Mouse (Mus musculus): ENCODE results near the gene Oxct2b. TPM values are rescaled to one million over a fixed set of nuclear protein-coding genes. Genes with fewer than 3 reads are reported as not detected.
"Not testable (repeated sequence)": the region's sequence is repeated elsewhere in the genome, so short reads cannot be mapped to it uniquely, and the experiment has no call there.

Gene Oxct2b
- total RNA-seq, 2 experiments from 2014 or later, result not detected

DNA sequence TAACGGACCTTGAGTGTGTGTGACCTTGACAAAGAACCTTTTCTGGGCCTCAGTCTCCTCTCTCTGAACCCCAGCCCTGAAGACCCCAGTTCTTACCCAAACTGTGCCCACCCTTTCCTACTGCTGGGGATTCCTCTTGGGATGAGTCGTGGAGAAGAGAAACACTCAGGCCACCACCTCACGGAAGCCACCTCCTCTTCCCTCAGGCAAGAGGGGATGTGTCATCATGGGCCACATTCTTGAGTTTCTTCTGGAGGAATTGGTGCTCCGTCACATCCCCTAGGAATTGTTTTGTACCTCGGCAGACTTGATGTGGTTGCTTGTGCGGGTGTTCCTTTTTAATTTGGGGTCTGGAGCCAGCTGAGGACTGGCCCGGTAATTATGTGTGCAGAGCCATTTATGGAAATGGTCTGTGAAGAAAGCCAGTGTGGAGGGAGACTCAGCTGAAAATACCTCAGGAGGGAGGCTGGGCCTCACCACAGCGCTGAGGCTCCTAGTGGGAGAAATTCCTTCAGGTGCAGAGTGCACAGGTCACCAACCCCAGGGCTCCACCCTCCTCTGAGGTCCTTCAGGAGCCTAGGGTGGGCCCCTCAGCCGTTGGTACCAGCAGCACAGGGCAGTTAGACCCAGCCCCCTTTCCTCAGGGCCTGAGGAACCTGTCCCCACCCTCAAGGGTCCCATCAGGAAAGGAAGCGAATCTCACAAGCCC, 4.6 kb upstream of the Oxct2b start:
- DNase-seq; intact Hi-C loops (cut with DNase I): not testable (repeated sequence)

DNA sequence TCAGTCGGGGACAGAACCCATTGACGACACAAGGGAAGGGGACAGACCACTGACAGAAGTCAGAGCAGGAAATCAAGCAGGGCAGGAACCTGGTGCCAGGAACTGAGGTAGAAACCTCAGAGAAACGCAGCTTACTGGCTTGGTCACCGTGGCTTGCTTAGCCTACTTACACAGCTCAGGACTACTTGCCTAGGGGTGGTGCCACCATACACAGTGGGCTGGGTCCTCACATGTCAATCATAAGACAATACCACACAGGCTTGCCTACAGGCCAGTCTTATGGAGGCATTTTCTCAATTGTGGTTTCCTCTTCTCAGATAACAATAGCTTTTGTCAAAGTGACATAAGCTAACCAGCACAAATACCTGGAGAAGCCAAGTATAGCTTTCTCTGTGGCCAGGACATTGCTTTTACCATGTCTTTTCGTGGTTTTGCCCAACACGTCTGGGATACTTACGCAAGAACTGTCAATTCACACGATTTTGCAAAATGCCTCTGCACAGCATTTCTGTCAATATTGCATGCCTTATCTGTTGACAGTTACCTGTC, 3.8 kb upstream of the Oxct2b start:
- DNase-seq, result no peak
- intact Hi-C loops (cut with DNase I), result no loop called here

DNA sequence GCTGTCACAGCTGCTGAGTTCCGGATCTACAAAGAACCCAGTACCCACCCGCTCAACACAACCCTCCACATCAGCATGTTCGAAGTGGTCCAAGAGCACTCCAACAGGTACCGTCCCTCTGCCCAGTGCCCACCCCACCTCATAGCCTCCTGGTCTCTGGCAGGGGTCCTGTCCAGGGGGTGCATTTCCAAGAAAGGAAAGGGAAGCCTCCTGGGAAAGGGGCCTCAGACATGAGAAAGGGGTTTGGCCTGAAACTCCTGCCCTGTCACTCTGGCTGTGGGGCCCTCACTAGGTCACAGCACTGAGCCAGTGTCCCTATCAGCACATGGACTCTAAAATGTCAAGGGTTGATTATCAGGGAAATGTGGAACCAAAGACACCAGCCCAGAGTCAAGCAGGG, 1.4 kb upstream of the Oxct2b start:
- DNase-seq; intact Hi-C loops (cut with DNase I): not testable (repeated sequence)

DNA sequence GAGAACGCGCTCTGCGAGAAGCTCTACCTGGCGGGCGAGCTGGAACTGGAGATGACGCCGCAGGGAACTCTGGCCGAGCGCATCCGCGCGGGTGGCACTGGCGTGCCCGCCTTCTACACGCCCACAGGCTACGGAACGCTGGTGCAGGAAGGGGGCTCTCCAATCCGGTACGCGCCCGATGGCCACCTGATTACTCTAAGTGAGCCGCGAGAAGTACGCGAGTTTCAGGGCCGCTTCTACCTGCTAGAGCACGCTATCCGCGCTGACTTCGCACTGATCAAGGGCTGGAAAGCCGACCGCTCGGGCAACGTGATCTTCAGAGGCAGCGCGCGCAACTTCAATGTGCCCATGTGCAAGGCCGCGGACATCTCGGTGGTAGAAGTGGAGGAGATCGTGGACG, 574 bp downstream of the Oxct2b start:
- DNase-seq; intact Hi-C loops (cut with DNase I): not testable (repeated sequence)

DNA sequence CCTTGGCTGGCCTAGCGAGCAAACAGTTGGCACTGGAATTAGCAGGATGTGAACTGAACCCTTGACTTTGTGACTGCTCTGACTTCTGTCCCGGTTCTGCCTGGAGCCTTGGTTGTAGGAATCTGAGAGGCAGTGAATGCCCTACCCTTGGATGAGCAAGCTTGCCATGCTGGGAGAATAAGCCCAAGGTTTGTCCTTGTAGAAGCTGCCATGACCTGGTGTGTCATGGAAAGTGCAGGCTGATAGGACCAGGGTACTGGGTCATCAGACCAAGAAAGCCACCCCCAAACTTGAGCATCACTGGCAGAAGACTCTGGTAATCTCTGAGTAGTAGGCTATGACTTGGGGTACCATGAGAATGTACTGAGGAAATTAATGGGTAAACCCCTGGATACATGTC, 5.2 kb downstream of the Oxct2b start:
- no peak for DNase-seq
- intact Hi-C loops (cut with DNase I), result no loop called here

DNA sequence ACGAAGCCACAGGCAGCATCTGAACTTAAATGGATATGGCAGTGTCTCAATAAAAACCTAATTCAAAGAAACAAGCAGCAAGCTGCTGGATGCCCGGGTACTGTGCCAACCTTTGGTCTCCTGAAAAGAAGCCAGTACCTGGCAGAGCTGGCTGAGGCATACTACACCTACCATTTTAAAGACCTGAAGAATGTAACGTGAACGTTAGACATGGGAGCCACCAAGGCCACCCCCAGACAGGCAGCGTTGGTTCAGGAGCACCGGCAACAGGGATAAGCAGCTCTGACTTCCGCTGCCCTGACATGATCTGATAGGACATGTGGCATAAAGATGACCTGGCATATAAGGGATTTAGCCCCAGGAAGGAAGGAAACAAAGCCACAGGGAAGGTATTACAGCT, 10.6 kb downstream of the Oxct2b start:
- DNase-seq, result no peak
- intact Hi-C loops (cut with DNase I), result no loop called here

DNA sequence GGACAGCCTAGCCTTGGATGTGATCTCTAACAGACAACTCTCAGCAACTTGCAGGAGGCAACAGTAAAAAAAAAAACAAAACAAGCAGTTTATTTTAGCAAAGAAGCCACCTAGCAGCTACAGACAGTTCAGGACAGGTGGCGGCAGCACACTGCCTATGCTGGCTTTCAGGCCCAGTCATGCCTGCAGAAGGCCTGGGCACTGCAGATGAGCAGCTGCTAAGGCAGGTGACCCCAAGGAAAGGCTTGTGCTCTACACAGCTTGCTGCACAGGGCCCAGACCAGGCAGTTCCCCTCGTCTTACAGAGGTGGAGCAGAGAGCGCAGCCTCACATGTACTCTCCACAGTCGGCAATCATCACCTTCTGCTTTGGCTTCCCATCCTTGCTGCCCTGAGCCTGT, 11.0 kb downstream of the Oxct2b start:
- DNase-seq, result no peak
- intact Hi-C loops (cut with DNase I), result no loop called here

DNA sequence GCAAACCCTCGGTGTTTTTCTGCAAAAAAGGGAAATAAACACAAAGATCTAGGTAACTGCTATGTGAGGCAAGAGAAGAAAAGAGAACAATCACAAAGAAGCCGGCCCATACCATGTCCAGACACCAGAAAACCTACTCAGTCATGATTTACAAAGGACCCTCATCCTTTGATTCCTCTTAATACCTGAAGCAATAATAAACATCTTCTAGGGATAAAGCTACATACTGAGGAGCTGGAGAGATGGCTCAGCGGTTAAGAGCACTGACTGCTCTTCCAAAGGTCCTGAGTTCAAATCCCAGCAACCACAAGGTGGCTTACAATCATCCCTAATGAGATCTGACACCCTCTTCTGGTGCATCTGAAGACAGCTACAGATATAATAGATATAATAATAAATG, 21.5 kb downstream of the Oxct2b start:
- intact Hi-C loops (cut with DNase I), result no loop called here

DNA sequence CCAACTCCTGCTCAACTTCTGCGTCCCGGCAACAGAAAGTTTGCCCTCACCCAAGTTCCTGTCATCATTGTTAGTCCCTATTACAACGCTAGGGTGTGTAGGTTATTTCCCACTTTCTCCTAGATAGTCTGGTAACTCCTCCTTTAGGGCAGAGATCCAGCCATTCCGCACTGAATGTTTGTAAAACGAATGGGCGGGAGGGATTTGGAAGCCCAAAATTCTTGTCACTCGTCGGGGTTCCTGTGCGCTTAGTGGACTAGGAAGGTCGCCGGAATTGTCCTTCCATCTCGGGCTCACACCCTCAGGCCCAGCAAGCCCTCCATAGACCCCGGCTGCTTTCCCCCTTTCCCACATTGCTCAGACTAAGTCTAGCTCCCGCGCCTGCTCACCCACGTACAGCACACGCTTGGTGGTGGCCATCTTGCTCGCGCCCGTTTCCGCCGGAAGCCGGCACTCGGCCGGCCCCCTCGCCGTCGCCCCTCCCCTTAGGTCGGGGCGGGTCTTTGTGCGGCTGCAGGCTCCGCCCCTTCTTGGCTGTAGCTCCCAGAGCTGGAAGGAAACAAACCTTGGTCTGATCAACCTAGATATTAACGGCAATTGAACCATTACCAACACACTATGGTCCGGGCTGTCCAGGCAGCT, 23.6 kb downstream of the Oxct2b start, which contains the start of gene Ppie:
Gene Ppie, minus strand, starts transcription at position 439 of the 642 bp plus-strand sequence.
- intact Hi-C loops (cut with DNase I), result loop anchor here (10.0 kb wide), 1 partner anchor 775 kb away; the partner anchor contains the start of genes 4930535I16Rik and Rragc
- peak; percentile 78 to 82 for DNase-seq

More for the DNA sequence above, 21.5 kb downstream of the Oxct2b start:
- DNase-seq, result no peak

DNA sequence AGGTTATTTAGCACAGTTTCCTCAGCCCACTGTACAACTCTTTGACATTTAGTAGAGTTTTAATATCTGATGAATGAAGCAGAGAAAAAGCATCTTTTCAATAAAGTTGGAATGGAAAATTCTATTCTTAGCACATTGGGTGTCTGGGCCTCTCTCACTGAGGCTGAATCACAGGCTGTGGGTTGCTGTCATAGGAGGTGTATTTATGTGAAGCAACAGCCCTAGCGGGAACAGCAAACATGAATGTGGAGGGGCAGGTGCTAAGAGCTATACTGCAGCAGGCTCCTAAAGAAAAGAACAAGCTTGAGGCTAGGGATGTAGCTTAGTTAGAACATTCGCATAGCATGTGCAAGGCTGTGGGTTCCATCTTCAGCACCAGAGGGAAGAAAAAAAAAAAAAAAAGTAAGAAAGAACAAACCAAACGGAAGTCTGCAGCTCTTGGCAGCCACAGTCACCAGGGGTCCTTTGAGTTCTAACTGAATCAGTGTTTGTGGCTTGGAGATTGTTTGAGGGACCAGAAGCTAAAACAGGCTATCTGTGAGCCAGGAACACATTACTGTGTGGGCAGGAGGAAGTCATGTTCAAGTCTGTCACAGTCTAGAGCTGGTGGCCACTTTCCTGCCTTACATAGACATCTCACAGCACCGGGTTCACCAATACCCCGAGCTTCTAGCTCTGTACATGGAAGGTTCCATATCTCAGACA, 31.5 kb downstream of the Oxct2b start:
- DNase-seq, result no peak
- intact Hi-C loops (cut with DNase I), result loop anchor here (10.0 kb wide), 1 partner anchor 767 kb away; the partner anchor contains the start of genes 4930535I16Rik and Rragc

DNA sequence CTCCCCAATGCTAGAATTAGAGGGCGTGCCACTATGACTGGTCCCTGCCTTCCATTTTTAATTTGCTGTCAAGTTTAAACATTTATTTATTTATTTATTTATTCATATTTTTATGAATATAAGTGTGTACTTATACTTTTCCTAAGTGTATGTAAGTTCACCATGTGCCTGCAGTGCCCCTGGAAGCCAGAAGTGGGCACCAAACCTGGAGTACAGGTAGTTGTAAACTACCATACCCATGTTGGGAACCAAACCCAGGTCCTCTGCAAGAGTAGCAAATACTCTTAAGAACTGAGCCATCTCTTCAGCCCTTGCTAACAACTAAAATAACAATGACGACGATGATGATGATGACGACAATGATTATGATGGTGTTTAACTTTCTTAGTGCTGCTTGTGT, 35.9 kb downstream of the Oxct2b start:
- intact Hi-C loops (cut with DNase I), result no loop called here
- DNase-seq, result no peak

DNA sequence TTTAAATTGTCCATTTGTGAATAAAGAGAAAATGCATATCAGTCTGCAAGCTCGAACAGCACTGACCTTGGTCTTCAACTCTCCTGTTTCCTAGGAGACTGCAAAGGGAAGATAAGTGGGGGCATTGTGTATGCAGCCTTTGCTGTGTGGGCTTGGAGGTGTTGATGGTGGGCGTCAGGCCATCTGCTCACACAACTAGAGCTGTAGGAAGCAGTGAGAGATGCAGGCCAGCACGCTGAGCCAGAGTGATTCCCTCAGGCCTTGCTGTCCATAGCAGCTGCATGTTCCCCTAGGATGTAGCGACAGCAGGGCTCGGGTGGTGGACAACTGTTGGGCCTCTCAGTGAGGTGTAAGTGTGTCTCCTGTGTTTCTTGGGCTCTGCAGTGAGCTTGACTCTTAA, 36.9 kb downstream of the Oxct2b start:
- intact Hi-C loops (cut with DNase I), result no loop called here
- no peak for DNase-seq

DNA sequence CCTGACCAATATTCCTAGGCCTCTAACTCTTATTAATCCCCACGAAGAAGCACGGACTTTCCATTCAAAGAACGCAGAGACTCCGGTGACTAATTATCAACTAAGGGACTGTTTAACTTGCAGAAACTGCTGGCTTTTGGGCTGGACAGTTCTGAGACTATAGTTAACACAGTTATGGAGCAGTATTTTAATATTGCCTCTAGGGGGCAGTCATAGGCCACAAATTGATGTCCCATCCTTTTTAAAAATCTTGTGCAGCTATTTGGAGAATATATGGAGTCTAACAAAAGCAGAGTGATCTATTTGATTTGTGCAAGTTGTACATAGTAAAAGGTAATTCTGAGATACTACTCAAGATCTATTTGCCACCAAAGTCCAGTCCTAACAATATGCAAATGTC, 38.9 kb downstream of the Oxct2b start:
- intact Hi-C loops (cut with DNase I), result loop anchor here (1.0 to 5.0 kb wide), 3 partner anchors 45 to 100 kb away; no protein-coding TSS in a partner anchor
- DNase-seq, result peak in 1 of 2 experiments; percentile 4

DNA sequence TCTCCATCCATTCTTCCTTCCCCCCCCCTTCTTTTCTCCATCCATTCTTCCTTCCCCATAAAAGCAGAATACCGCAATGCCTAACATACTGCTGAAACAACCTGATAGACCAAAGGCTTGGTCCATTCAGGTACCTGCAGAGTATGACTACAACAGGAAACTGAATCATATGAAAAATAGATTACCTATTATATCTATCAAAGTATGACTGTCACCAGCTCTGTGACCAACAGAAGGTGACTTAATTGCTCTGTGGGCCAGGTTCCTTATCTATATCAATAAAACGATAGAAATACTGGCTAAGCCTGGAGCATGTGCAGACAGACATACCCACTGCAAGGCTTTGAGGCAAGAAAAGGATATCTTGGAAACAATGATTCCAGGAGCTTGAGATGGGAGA, 39.4 kb downstream of the Oxct2b start:
- DNase-seq, result no peak
- intact Hi-C loops (cut with DNase I), result loop anchor here (1.0 to 5.0 kb wide), 3 partner anchors 45 to 99 kb away; no protein-coding TSS in a partner anchor

DNA sequence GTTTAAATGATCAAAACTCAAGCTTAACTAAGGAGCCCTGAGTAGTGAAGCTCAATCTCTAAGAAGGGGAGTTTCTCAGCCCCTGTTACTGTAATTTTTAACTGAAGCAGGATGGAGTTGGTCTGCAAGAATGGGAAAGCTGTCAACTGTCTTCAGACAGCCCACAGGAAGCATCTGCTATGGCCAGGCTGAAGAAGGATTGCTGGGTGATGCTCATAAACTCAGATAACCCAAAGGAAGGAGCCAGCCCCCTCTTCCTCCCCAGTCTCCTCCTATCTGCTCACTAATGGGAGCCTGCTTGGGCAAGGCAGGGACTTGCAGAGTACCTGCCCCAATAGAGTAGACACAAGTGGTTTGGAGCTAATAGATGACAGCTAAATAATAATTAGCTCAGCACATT, 39.8 kb downstream of the Oxct2b start:
- intact Hi-C loops (cut with DNase I), result loop anchor here (1.0 to 5.0 kb wide), 3 partner anchors 44 to 99 kb away; no protein-coding TSS in a partner anchor
- DNase-seq, result no peak

DNA sequence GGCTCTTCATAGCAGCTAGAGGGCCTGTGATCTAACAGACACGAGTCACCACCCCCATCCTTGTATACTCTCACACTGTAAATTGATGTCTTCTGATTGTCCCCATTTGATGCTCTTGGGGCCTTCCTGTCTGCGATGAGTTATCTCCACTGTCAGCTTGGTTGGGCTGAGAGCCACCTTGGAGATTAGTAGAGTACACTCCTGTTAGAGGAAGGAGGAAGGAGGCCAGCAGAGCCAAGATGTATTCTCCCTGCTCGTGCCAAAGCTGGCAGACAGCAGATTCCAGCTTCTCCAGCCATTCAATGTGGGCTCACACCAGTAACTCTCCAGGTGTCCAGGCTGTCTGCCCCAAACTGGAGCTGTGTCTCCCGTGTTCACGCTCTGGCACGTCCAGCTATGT, 44.5 kb downstream of the Oxct2b start:
- intact Hi-C loops (cut with DNase I), result no loop called here
- DNase-seq, result no peak

DNA sequence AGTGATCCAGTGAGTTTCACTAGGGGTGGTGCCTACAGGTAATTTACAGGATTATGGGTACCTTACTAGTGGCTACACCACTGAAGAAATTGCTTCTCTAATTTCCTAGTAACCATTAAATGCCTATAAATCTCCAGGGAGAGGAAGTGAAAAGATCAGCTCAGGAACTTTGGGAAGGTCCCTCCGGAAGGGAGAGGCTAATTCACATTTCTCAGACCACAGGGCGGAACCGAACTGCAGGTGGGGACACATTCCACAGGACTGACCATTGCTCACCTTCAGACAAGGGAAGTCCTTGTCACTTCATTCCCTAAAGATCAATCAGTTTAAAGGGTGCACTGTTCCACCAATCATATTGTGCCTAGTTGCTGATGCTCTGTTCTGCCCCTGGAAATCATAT, 45.2 kb downstream of the Oxct2b start:
- DNase-seq; intact Hi-C loops (cut with DNase I): not testable (repeated sequence)

DNA sequence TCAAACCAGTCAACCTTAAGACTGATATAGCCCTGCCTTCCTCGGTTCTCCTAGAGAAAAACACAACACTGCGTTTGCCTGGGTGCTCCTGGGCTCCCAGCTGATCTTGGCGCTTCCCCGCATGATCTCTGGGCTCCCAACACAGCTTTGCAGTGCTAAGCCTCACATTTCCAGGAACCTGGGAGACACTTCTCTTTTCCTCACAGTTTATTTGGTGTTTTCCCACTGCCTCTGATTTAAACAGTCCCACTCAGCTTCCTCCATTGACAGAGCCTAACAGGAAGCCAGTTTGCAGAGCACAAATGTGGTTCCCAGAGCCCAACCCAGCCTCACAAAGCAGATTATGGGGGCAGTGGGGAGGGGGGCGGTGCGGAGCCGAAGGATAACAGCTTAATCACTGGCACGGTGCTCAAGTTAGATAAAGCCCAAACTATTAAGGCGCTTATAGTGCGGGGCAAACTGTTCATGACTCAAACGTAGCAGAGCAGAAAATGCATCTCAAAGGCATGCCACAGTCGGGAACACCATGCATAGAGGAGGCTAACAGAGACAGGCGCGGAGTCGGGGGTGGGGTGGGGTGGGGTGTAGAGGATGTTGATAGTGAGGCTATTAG, 46.3 kb downstream of the Oxct2b start:
- DNase-seq, result no peak
- intact Hi-C loops (cut with DNase I), result no loop called here

DNA sequence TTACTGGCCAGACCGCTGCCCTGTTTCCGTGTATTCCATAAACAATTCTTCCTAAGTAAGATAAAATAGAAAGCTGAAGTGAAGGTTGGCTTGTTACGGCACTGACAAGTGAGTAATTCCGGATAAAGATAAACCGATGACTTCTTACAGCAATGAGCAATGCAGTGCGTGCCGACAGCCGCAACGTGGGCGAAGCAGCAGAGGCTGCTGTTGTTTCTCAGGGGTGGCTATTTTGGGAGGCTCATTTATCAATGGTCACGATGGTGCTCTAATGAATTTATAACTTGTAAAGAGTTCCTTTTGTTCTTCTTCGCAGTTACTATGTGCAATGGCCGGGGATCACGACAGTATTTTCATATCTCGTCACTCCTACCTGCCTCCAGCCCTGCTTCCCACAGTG, 48.1 kb downstream of the Oxct2b start:
- DNase-seq, result no peak

More for the DNA sequence above, 48.1 kb downstream of the Oxct2b start:
- intact Hi-C loops (cut with DNase I), result no loop called here
